Mouse (Mus musculus) bone marrow, adult 2 months (tissue): ENCODE measurements around the gene Slc16a12.

ENCODE experiments used
- CTCF ChIP-seq: fragments of 200-500 bp; IDR thresholded peaks from 2 replicates; pipeline ENCODE4 v1.5.1; 2011; ENCODE audit warnings: low read length, control low read depth; ENCODE audit not compliant: control insufficient read depth, insufficient read depth
- POLR2A ChIP-seq: fragments of 200-500 bp; IDR thresholded peaks from 2 replicates; pipeline ENCODE4 v1.6.1; 2011; ENCODE audit warnings: low read depth, mild to moderate bottlenecking, control low read depth, low read length, borderline replicate concordance; ENCODE audit not compliant: control insufficient read depth

- no peak for TF ChIP-seq CTCF
- no peak for TF ChIP-seq POLR2A
Measured at GRCm38 (mm10) chr19:34752391-34753092, 5.5 kb upstream of the Slc16a12 start.
